Mouse (Mus musculus) myocyte (in vitro differentiated cells): ENCODE results near the gene Rab40b.

ENCODE experiments used
- CEBPB ChIP-seq: IDR thresholded peaks from 2 replicates; pipeline ENCODE4 v1.6.1; 2011; ENCODE audit warnings: mild to moderate bottlenecking, moderate library complexity; ENCODE audit not compliant: poor library complexity, insufficient read depth, severe bottlenecking
- MAX ChIP-seq: IDR thresholded peaks from one replicate; pipeline ENCODE4 v1.6.1; 2011; ENCODE audit warnings: low read depth, mild to moderate bottlenecking, control low read depth
- MYOD1 ChIP-seq, 3 experiments: IDR thresholded peaks; one replicate each; pipeline ENCODE4 v1.6.1; 2011; ENCODE audit warnings: control low read depth in 2 of 3, low read depth in 2 of 3, mild to moderate bottlenecking in 2 of 3, moderate library complexity in 1 of 3; ENCODE audit not compliant: insufficient read length in 2 of 3, control insufficient read depth in 1 of 3
- POLR2A ChIP-seq: IDR thresholded peaks from one replicate; pipeline ENCODE4 v1.6.1; 2011; ENCODE audit warnings: low read depth, mild to moderate bottlenecking, control low read depth, moderate library complexity; ENCODE audit not compliant: insufficient read length
- POLR2AphosphoS2 ChIP-seq: IDR thresholded peaks from one replicate; pipeline ENCODE4 v1.6.1; 2011; ENCODE audit warnings: low read depth, control low read depth; ENCODE audit not compliant: insufficient read length
- SRF ChIP-seq: IDR thresholded peaks from one replicate; pipeline ENCODE4 v1.6.1; 2011; ENCODE audit warnings: low read depth; ENCODE audit not compliant: control insufficient read depth, insufficient read length
- TCF12 ChIP-seq: IDR thresholded peaks from one replicate; pipeline ENCODE4 v1.6.1; 2011; ENCODE audit warnings: mild to moderate bottlenecking, control low read depth; ENCODE audit not compliant: poor library complexity, insufficient read depth, severe bottlenecking
- TCF3 ChIP-seq: IDR thresholded peaks from one replicate; pipeline ENCODE4 v1.6.1; 2011; ENCODE audit warnings: low read depth, control low read depth; ENCODE audit not compliant: insufficient read length

DNA sequence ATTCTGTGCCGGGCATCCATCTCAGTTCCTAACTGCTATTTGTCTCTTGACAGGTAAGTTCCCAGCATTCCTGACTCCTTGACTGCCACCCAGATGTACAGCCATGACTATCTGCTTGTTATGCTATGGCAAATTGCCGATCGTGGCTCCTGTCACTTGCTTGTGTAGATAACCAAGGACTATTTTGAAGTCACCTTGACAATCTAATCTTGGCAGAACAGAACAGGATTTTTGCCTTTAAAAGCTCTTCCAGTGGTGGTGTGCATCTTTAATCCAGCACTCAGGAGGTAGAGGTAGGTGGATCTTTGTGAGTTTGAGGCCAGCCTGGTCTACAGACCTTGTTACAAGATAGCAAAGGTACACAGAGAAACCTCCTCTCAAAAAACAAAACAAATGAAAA lies 4.4 kb upstream of the Rab40b start:
- TF ChIP-seq POLR2A: no peak
- TF ChIP-seq MAX: no peak
- TF ChIP-seq SRF: no peak
- TF ChIP-seq TCF3: no peak
- TF ChIP-seq MYOD1 (IDR thresholded peaks at IDR 0.05; ENCODE audit: control insufficient read depth in 1 of 3, insufficient read length in 2 of 3, low read depth in 2 of 3): no peak
- no peak for TF ChIP-seq TCF12
- no peak for TF ChIP-seq CEBPB
- TF ChIP-seq POLR2AphosphoS2: no peak
